Mouse (Mus musculus): ENCODE data around the gene Cyth1.

DNA sequence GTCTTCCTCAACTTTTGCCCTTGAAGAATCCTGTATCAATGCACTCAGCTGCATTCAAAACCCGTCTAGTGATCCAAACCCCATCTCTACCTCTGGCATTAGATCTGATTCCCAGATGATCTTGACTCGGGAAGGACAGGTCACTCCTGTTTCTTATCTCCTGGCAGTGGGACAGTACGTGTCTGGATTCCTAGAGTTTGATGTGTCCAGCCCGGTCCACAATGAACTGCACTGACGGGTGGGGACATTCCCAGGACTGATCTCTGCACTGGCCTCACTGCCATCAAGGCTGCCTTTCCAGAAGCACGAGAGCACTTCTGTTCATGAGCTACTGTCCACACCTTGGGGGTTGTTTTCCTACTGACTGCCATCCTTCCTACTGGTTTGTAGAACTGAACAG, 31.9 kb downstream of the Cyth1 start:
- TF ChIP-seq CTCF (IDR thresholded peaks at IDR 0.05; ENCODE audit: low read depth) (no peak), EP300 (optimal IDR thresholded peaks at IDR 0.05) (no peak)
